Mouse (Mus musculus): ENCODE data around the gene C1qc. TPM values are rescaled to one million over a fixed set of nuclear protein-coding genes. Genes with fewer than 3 reads are reported as not detected.

C1qc gene
- total RNA-seq (2021), result 10 to 100 TPM; 34.9 to 36.4 TPM
- long read RNA-seq, experiment 1, transcript C1qc-201 (3 exons, 1,203 nt), result major isoform, 50 of 61 reads
- long read RNA-seq, experiment 1, partial matches to known transcripts, result 6 of 61 reads
- long read RNA-seq, experiment 1, other reads (novel, unspliced or antisense), result 5 of 61 reads
- long read RNA-seq, experiment 2, transcript C1qc-201 (3 exons, 1,203 nt), result major isoform, 35 of 37 reads
- long read RNA-seq, experiment 2, partial matches to known transcripts, result 0 of 37 reads
- long read RNA-seq, experiment 2, other reads (novel, unspliced or antisense), result 1 of 37 reads

- intact Hi-C loops (cut with DNase I), result no loop called here
- DNase-seq, result peak; percentile 23 to 31
Measured at GRCm38 (mm10) chr4:136892811-136893210, at the start of gene C1qc. Gene C1qc, minus strand, starts transcription at chr4:136893065.

- no peak for DNase-seq
- intact Hi-C loops (cut with DNase I), result no loop called here
Measured at GRCm38 (mm10) chr4:136937935-136938334, 45.1 kb upstream of the C1qc start.

GRCm38 (mm10) chr4:136937344-136937743, 44.5 kb upstream of the C1qc start:
- intact Hi-C loops (cut with DNase I), result no loop called here
- no peak for DNase-seq

GRCm38 (mm10) chr4:136934746-136935613, 42.1 kb upstream of the C1qc start:
- intact Hi-C loops (cut with DNase I), result no loop called here
- DNase-seq, result peak; percentile 25 to 27

- intact Hi-C loops (cut with DNase I), result no loop called here
- no peak for DNase-seq
Measured at GRCm38 (mm10) chr4:136930474-136930873, 37.6 kb upstream of the C1qc start.

GRCm38 (mm10) chr4:136928928-136929327, 36.1 kb upstream of the C1qc start:
- peak in 1 of 2 experiments; percentile 14 for DNase-seq
- intact Hi-C loops (cut with DNase I), result no loop called here

GRCm38 (mm10) chr4:136925804-136926203, 32.9 kb upstream of the C1qc start:
- intact Hi-C loops (cut with DNase I), result no loop called here
- no peak for DNase-seq

- DNase-seq, result peak; percentile 76 to 84
- intact Hi-C loops (cut with DNase I), result no loop called here
Measured at GRCm38 (mm10) chr4:136924529-136924928, 31.7 kb upstream of the C1qc start.

GRCm38 (mm10) chr4:136919526-136919925, 26.7 kb upstream of the C1qc start:
- no peak for DNase-seq
- intact Hi-C loops (cut with DNase I), result no loop called here

- intact Hi-C loops (cut with DNase I), result no loop called here
Measured at GRCm38 (mm10) chr4:136918834-136919233, 26.0 kb upstream of the C1qc start.

GRCm38 (mm10) chr4:136917165-136917524, 24.3 kb upstream of the C1qc start:
- intact Hi-C loops (cut with DNase I), result no loop called here

More at GRCm38 (mm10) chr4:136918834-136919233, 26.0 kb upstream of the C1qc start:
- no peak for DNase-seq

GRCm38 (mm10) chr4:136916359-136917164, 23.7 kb upstream of the C1qc start:
- intact Hi-C loops (cut with DNase I), result no loop called here
- no peak for DNase-seq

More at GRCm38 (mm10) chr4:136917165-136917524, 24.3 kb upstream of the C1qc start:
- no peak for DNase-seq

- intact Hi-C loops (cut with DNase I), result no loop called here
- no peak for DNase-seq
Measured at GRCm38 (mm10) chr4:136912841-136913240, 20.0 kb upstream of the C1qc start.

GRCm38 (mm10) chr4:136911804-136912203, 18.9 kb upstream of the C1qc start:
- no peak for DNase-seq
- intact Hi-C loops (cut with DNase I), result no loop called here

GRCm38 (mm10) chr4:136911211-136911646, 18.4 kb upstream of the C1qc start:
- intact Hi-C loops (cut with DNase I), result no loop called here
- DNase-seq, result no peak

- intact Hi-C loops (cut with DNase I), result loop anchor here (1.0 to 5.0 kb wide), 2 partner anchors 74 to 164 kb away; no protein-coding TSS in a partner anchor
- DNase-seq, result no peak
Measured at GRCm38 (mm10) chr4:136907809-136908208, 14.9 kb upstream of the C1qc start.

GRCm38 (mm10) chr4:136907033-136907432, 14.2 kb upstream of the C1qc start:
- peak; percentile 51 to 78 for DNase-seq
- intact Hi-C loops (cut with DNase I), result loop anchor here (1.0 to 5.0 kb wide), 2 partner anchors 75 to 165 kb away; no protein-coding TSS in a partner anchor

- intact Hi-C loops (cut with DNase I), result loop anchor here (5.0 kb wide), 1 partner anchor 77 kb away; no protein-coding TSS in a partner anchor
- DNase-seq, result no peak
Measured at GRCm38 (mm10) chr4:136904767-136905539, 12.1 kb upstream of the C1qc start.

- intact Hi-C loops (cut with DNase I), result no loop called here
Measured at GRCm38 (mm10) chr4:136899154-136899553, 6.3 kb upstream of the C1qc start.

GRCm38 (mm10) chr4:136898637-136899036, 5.8 kb upstream of the C1qc start, which contains the start of gene C1qa:
Gene C1qa, minus strand, starts transcription at chr4:136898803.
- DNase-seq, result peak in 1 of 2 experiments; percentile 19
- intact Hi-C loops (cut with DNase I), result no loop called here

More at GRCm38 (mm10) chr4:136899154-136899553, 6.3 kb upstream of the C1qc start:
- no peak for DNase-seq
